Mouse (Mus musculus): ENCODE measurements around the gene Usp36. TPM values are rescaled to one million over a fixed set of nuclear protein-coding genes. Genes with fewer than 3 reads are reported as not detected.

Gene Usp36
- total RNA-seq, 2 experiments from 2014 or later: 9.8 TPM

- DNase-seq: no peak
- intact Hi-C loops (cut with DNase I; ENCODE audit: low total_unique reads): no loop called here
Observed at GRCm38 (mm10) chr11:118256371-118256770, 33.7 kb downstream of the Usp36 start.

GRCm38 (mm10) chr11:118254159-118254951, 35.7 kb downstream of the Usp36 start:
- peak; percentile 55 for DNase-seq
- intact Hi-C loops (cut with DNase I; ENCODE audit: low total_unique reads): no loop called here

- no peak for DNase-seq
- intact Hi-C loops (cut with DNase I; ENCODE audit: low total_unique reads): no loop called here
Observed at GRCm38 (mm10) chr11:118253447-118254158, 36.4 kb downstream of the Usp36 start.

- no peak for DNase-seq
Observed at GRCm38 (mm10) chr11:118249012-118249383, 41.0 kb downstream of the Usp36 start.

GRCm38 (mm10) chr11:118248150-118249011, 41.7 kb downstream of the Usp36 start, which contains the start of gene Cyth1:
Gene Cyth1 (minus strand): TSS chr11:118248592.
- DNase-seq: peak; percentile 99
- intact Hi-C loops (cut with DNase I; ENCODE audit: low total_unique reads): no loop called here

More at GRCm38 (mm10) chr11:118249012-118249383, 41.0 kb downstream of the Usp36 start:
- intact Hi-C loops (cut with DNase I; ENCODE audit: low total_unique reads): no loop called here

- peak; percentile 69 for DNase-seq
- intact Hi-C loops (cut with DNase I; ENCODE audit: low total_unique reads): no loop called here
Observed at GRCm38 (mm10) chr11:118247359-118248095, 42.5 kb downstream of the Usp36 start.

GRCm38 (mm10) chr11:118246724-118247123, 43.3 kb downstream of the Usp36 start:
- intact Hi-C loops (cut with DNase I; ENCODE audit: low total_unique reads): no loop called here
- DNase-seq: no peak

GRCm38 (mm10) chr11:118245130-118245529, 44.9 kb downstream of the Usp36 start:
- intact Hi-C loops (cut with DNase I; ENCODE audit: low total_unique reads): no loop called here
- DNase-seq: no peak

- no peak for DNase-seq
- intact Hi-C loops (cut with DNase I; ENCODE audit: low total_unique reads): no loop called here
Observed at GRCm38 (mm10) chr11:118243627-118244261, 46.3 kb downstream of the Usp36 start.

GRCm38 (mm10) chr11:118242506-118242905, 47.5 kb downstream of the Usp36 start:
- intact Hi-C loops (cut with DNase I; ENCODE audit: low total_unique reads): no loop called here
- no peak for DNase-seq

- intact Hi-C loops (cut with DNase I; ENCODE audit: low total_unique reads): no loop called here
- no peak for DNase-seq
Observed at GRCm38 (mm10) chr11:118240388-118240787, 49.7 kb downstream of the Usp36 start.

- intact Hi-C loops (cut with DNase I; ENCODE audit: low total_unique reads): no loop called here
- no peak for DNase-seq
Observed at GRCm38 (mm10) chr11:118239281-118240198, 50.5 kb downstream of the Usp36 start.

GRCm38 (mm10) chr11:118236520-118237190, 53.4 kb downstream of the Usp36 start:
- DNase-seq: no peak
- intact Hi-C loops (cut with DNase I; ENCODE audit: low total_unique reads): no loop called here

GRCm38 (mm10) chr11:118234929-118235328, 55.1 kb downstream of the Usp36 start:
- intact Hi-C loops (cut with DNase I; ENCODE audit: low total_unique reads): no loop called here
- no peak for DNase-seq

- DNase-seq: no peak
- intact Hi-C loops (cut with DNase I; ENCODE audit: low total_unique reads): no loop called here
Observed at GRCm38 (mm10) chr11:118234500-118234899, 55.5 kb downstream of the Usp36 start.

- no peak for DNase-seq
- intact Hi-C loops (cut with DNase I; ENCODE audit: low total_unique reads): no loop called here
Observed at GRCm38 (mm10) chr11:118233924-118234323, 56.1 kb downstream of the Usp36 start.

- peak; percentile 50 for DNase-seq
- intact Hi-C loops (cut with DNase I; ENCODE audit: low total_unique reads): no loop called here
Observed at GRCm38 (mm10) chr11:118232314-118232831, 57.7 kb downstream of the Usp36 start.
